Mouse (Mus musculus): ENCODE data around the gene Casc3. TPM values are rescaled to one million over a fixed set of nuclear protein-coding genes. Genes with fewer than 3 reads are reported as not detected.

Casc3 gene
- polyA plus RNA-seq, 1 experiment = 24.7 TPM

- peak; percentile 99 for DNase-seq (ENCODE audit: low spot score)
These were observed 30.9 kb upstream of the Casc3 start for GRCm38 (mm10) chr11:98773635-98774295.

- DNase-seq (ENCODE audit: low spot score) = peak; percentile 100
These were observed 29.9 kb upstream of the Casc3 start, which contains the start of gene Nr1d1 for GRCm38 (mm10) chr11:98774582-98775347. Gene Nr1d1 (minus strand): TSS chr11:98775333.

GRCm38 (mm10) chr11:98775348-98776051 lies 29.2 kb upstream of the Casc3 start:
- no peak for DNase-seq (ENCODE audit: low spot score)

DNA sequence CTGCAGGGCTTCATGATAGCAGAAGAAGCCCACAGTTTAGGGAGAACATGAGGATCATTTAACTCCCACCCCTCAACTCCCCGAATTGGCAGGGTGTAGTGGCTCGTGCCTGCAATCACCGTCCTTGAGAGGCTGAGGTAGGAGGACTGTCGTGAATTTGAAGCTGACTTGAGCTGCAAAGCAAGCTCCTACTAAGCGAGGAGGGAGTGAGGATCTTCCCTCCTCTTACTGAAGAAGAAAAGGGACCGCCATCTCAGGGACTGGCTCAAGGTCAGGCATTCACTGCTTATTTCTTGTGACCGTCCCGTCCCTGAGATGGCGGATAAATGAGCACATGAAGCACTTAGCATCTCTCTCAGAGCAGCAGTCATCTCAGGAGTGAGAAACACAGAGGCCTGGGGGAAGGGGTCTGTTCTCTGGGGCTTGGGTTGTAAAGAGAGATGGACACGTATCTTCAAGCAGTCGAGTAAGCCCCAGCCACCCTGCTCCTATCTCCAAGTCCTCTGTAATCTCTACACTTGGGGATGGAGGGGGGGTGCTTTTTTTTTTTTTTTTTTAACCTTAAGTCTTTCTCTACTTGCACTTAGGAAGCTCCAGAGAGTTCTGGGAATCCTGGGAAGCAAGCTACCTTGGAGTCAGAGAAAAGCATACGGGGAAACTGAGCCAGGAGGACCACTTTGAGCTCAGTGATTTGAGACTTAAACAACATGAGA lies 28.5 kb upstream of the Casc3 start:
- DNase-seq (ENCODE audit: low spot score) = no peak

DNA sequence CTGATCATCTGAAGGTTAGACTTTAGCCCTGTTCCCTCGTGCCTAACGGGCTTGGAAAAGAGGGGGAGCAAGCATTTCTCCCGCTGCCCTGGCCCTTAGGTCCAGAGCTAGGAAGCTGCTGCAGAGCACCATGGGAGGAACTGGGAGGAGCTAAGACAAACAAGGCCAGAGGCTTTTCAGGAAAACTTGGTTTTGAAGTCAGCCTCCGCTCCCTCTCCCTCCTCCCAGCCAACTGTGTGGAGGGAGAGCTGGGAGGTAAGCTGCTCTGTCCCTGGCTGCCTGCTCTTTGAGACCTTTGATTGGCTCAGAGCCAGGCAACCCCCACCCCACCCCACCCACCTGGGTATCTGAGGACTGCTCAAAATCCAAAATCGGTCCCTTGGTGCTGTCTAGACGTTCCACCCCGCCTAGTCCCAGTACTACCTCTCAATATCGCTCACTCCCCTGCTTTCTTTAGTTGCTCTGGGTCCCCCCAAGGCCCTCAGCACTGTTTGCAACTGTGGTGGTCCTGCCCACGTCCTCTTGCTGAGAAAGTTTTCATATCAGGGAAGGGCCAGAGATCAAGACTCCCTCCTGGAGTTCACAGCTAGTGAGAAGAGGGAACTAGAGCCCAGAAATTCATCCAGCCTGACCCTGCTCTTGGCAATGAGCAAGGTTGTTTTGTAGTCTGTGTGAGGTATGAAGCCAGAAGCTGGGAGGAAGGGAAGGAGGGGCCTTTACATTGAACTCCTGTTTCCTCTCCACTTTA lies 27.7 kb upstream of the Casc3 start:
- no peak for DNase-seq (ENCODE audit: low spot score)

GRCm38 (mm10) chr11:98777888-98778287 lies 26.8 kb upstream of the Casc3 start:
- no peak for DNase-seq (ENCODE audit: low spot score)

GRCm38 (mm10) chr11:98781851-98782512 lies 22.7 kb upstream of the Casc3 start:
- DNase-seq (ENCODE audit: low spot score) = no peak

- no peak for DNase-seq (ENCODE audit: low spot score)
These were observed 22.0 kb upstream of the Casc3 start for GRCm38 (mm10) chr11:98782651-98783235.

DNA sequence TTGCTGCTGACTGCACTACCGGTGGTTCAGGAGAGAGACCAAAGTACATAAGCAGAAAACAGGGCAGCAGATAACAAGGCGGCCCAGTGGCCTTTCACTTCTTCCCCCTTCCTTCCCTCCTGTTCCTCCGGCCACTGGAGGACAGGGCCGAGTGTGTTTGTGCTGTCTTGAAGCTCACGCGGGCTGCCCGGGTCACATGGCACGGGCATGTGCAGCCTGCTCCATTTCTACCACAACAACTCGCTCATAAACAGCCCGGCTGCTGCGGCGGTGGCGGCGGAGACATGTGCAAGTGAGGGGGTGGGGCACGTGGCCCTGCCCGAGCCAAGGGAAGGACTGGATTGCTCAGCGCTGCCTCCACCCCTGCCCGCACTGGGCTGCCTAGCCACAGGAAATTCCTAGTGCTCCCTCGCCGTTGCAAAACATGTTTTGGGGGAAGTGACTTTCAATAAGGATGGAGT lies 21.4 kb upstream of the Casc3 start:
- peak; percentile 96 for DNase-seq (ENCODE audit: low spot score)

DNA sequence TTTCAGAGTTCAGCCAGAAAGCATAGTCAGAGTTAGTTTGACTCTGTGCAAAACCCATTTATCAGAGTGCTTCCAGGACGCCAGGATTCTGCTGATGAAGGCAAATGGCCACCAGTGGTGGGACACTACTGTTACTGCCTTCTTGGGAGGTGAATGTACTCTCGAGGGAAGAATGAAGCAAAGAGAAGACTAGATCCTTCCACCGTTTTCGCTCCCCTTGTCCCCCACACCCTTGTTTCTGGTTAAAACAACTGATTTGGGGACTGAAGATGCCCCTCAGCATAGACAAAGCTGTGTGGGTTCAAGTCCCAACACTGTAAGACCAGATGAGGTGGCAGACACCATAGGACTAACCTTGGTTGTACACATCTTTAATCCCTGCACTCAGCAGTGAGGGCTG lies 20.6 kb upstream of the Casc3 start:
- no peak for DNase-seq (ENCODE audit: low spot score)

- DNase-seq (ENCODE audit: low spot score) = no peak
These were observed 19.5 kb upstream of the Casc3 start for GRCm38 (mm10) chr11:98785214-98785613.

GRCm38 (mm10) chr11:98785772-98786281 lies 18.9 kb upstream of the Casc3 start:
- DNase-seq (ENCODE audit: low spot score) = no peak

GRCm38 (mm10) chr11:98786359-98787214 lies 18.1 kb upstream of the Casc3 start:
- peak; percentile 86 for DNase-seq (ENCODE audit: low spot score)

GRCm38 (mm10) chr11:98787229-98787628 lies 17.5 kb upstream of the Casc3 start:
- no peak for DNase-seq (ENCODE audit: low spot score)

- no peak for DNase-seq (ENCODE audit: low spot score)
These were observed 17.0 kb upstream of the Casc3 start for GRCm38 (mm10) chr11:98787691-98788090.

GRCm38 (mm10) chr11:98788139-98788538 lies 16.6 kb upstream of the Casc3 start:
- no peak for DNase-seq (ENCODE audit: low spot score)

- peak; percentile 62 for DNase-seq (ENCODE audit: low spot score)
These were observed 16.0 kb upstream of the Casc3 start for GRCm38 (mm10) chr11:98788550-98789218.

DNA sequence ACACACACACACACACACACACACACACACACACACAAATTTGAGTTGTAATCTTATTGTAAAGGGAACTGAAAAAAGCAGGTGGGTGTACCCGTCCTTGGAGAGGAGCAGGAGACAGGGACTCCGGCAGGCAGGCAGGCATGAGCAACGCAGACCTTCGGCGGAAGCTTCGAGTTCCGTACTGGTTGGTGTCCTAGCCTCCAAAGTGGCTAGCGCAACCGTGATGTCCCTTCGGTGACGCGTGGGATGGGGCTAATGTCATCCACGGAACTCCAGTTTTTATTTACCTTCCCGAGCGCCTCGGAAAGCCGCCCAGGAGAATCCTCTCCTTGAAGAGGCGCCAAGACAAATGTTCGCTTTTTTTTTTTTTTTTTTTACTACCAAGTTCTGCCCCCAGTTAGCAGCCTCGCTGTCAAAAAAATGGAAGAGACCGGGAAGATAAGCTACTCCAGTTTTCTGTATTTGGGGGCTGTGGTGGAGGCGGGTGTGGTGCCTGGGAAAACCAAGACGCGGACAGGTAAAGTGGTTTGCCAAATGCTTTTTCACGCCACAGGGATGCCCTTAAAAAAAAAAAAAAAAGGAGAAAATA lies 15.4 kb upstream of the Casc3 start:
- DNase-seq (ENCODE audit: low spot score) = no peak
